Mouse (Mus musculus) hindlimb bud, embryonic 11.5 days (tissue): ENCODE measurements around the gene 4930412O13Rik.

Experiments used
- DNase-seq: peaks from one replicate; pipeline ENCODE4 v3.0.0-alpha.2; 2012; ENCODE audit warnings: low read depth, low spot score; ENCODE audit errors: extremely low spot score

4930412O13Rik gene

GRCm38 (mm10) chr2:9880271-9880670, 781 bp upstream of the 4930412O13Rik start:
- no peak for DNase-seq

- no peak for DNase-seq
These were observed 565 bp downstream of the 4930412O13Rik start for GRCm38 (mm10) chr2:9881611-9882023.

DNA sequence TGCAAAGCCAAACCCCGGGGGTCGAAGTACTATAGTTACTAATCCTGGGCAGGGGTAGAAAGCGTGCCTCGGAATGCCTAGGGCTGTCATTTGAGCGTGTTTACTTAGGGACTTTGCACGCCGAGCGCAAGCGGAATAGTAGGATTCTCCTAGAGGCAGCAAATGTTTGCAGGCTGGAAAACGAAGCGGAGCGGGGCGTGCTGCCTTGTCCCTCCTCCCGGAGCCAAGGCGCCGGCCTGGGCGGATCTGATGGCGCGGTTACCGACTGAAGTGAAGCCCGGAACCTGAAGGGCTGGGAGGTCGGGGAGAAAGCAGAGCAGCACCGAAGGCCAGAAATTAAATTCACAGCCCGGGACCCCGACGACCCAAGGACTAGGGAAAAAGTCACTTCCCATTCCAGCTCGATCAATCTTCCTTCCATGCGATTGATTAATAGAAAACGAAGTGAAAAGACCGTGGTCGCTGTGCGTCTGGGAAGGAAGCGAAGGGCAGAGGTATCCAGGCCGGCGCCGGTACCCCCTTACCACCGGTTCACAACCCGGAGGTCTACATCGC, 1.4 kb downstream of the 4930412O13Rik start:
- no peak for DNase-seq

DNA sequence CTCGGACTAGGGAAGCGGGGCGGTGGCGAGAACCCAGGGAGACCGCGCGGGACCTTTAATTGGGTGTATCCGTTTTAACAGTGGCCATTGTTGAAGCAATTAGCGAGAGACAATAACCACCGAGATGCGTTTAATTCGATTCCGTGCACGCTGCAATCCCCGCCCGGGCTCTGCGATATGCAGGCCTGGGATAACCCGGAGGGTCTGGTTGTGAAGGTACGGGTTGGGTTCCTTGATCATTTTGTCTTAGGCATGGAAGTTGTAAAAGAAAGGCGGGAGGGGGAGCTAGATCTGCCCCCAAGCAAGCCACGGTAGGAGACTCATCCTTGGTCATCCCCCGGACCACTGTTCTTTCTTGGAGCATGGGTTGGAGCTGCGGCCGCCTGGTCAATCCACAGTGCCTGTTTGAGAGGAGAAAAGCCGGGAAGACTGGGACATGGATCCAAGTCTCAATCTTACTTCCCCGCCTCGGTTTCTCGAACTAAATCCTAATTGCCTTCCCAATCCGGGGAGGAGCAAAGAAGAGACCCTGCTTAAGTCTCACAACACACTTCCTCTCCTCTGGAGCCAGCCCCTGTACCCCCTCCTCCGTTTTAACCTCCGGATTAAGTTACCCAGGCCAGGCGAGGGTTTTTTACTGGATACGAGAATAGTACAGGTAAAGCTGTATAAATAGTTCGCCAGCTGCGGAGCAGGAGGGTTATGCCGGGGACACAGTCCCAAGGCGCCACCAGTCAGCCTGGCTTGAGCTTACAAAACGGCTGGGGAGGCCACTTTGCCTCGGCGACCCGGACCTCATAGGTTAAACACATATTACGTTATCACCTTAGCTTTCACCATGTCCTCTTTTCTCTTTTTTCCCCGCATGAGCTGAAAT, 2.1 kb downstream of the 4930412O13Rik start:
- DNase-seq, result no peak

- DNase-seq, result no peak
These were observed 2.9 kb downstream of the 4930412O13Rik start for GRCm38 (mm10) chr2:9883803-9884532.

- no peak for DNase-seq
These were observed 3.6 kb downstream of the 4930412O13Rik start for GRCm38 (mm10) chr2:9884533-9885216.

GRCm38 (mm10) chr2:9885217-9885770, 4.2 kb downstream of the 4930412O13Rik start:
- DNase-seq, result no peak

DNA sequence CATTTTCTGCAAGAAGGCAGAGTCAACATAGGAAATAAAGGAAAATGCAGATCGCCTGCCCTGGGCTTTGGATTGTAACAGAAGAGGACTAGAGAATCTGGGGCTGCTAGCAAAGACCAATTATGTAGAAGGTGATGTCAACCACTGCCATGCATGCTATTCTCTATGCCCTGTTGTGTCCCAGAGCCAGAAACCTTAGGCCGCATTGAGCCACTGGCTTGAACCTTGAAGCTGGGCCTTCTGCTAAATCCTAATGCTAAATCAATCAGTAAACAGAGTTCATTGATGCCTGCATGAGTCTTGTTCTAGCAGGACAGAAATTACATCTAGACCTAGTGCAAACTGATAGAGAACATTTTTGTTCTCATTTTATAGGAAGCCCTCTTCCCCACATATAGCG, 5.0 kb downstream of the 4930412O13Rik start:
- no peak for DNase-seq

DNA sequence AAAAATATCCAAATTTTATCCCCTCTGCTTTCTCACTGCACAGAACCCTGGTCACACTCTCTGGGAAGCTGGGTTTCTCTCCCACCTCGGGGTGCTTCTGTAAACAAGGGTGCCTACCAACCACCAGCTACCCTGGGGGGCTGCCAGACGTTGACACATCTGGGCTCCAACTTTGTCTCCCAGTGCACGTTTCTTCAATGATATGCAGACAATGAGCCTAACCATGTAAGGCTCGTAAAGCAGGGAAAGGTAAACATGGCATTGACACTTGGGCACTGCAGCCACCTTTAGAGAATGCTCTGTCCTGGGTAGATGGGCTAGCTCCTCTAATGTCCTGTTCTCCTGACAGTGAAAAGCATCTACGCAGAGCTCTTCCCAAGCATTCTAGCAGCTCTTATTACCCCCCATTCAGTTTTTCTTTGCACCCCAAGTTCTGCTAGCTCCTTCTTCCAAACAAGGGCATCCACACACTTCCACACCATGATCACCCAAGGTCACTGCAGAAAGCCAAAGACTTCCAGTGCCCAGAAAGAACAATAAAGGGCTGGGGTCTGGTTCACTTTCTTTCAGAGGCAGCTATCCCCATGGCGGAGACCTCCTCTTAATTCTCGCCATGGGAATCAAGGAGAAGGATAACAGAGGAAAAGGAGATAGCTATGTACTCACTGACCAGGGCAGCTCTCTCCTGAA, 6.0 kb downstream of the 4930412O13Rik start:
- no peak for DNase-seq

GRCm38 (mm10) chr2:9887636-9888035, 6.6 kb downstream of the 4930412O13Rik start:
- no peak for DNase-seq

DNA sequence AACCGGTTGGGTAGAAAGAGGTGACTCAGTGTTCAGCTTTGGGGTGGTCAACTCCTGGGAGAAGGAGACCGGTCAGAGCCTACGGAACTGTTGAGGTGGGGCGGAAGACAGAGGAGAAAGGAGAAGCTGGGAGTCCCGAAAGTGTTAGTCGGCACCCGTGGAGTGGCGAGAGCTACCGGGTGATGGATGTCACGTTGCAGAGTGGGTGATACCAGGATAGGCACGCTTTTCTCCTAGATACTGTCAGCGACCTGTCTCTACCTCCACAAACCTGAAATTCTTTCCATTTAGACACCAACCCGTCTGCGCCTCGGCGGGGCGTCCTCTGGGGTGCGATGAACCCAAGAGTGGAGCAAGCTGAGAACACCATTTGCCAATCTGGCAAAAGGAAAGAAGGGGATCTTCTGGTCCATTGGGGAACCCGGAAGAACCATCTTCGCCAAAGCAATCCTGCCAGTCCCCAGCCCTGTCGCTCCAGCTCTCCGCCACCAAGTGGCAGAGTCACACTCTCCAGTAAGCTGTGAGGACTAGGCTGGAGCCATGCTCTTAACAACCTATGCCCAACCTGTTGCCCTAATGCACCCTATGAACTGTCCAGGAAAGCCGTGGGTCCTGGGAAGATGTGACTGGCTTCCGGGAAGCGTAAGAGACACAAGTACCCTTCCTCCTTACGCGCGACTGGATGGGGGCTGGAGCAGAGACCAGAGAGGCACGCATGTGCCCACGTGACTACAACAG, 8.0 kb downstream of the 4930412O13Rik start, which contains the start of gene 9230102O04Rik:
TSS of gene 9230102O04Rik (minus strand) at position 628 of the 738 bp plus-strand sequence.
- DNase-seq, result no peak

GRCm38 (mm10) chr2:9889651-9890183, 8.7 kb downstream of the 4930412O13Rik start, which contains the start of gene Gata3:
TSS of gene Gata3 (minus strand) at chr2:9890034.
- DNase-seq, result no peak

DNA sequence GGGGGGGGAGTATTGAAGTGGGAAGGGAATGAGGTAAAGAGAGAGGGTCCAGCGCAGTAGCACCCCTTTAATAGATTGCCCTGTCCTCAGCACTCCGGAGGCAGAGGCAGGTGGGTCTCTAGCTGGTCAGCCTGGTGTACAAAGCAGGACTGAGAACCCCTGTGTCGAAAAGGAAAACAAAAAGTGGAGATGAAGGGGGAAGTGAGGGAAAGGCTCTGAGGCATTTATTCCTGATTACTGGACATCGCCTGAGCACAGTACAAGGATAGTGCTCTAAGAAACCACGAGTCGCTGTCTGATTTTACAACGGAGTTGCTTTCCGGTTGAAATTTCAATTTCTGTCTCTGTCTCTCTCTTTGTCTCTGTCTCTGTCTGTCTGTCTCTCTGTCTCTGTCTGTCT, 9.2 kb downstream of the 4930412O13Rik start:
- DNase-seq, result no peak

DNA sequence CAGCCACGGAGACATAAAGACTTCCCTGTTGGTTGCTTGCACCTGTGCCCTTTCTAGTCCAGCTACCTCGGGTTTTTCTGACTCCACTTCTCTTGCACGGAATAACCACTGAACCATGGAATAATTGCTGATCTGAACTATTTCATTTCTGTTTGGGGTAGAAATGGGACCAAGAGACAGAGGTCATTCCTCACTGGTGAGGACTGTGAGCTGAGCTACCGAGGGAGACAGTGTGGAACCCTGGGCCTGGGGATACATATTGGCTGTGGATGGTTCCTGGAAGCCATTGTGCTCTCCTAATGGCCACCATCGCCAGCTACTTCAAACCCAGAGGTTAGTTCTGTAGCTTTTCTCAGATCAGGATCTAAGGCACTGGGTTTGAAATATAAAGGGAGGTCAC, 9.9 kb downstream of the 4930412O13Rik start:
- DNase-seq, result no peak

DNA sequence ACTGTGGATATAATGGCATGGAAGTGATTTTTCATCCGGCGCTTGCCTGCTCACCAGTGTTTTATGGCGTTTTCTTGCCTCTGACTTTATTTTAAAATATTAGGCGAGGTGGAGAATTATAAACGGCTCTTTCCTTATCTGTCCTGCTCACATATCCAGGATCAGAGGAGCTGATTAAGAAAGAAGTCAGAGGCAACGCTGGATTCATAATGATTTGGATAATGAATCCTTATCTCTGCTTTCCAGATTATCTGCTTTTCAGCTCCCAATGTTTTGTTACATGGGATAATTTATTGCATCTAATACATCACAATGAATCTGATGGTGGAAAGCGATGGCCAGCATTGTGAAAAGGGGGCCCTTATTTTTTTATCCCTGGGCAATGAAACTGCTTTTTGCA, 11.5 kb downstream of the 4930412O13Rik start:
- no peak for DNase-seq

- DNase-seq, result no peak
These were observed 12.4 kb downstream of the 4930412O13Rik start for GRCm38 (mm10) chr2:9893272-9893953.

- no peak for DNase-seq
These were observed 14.0 kb downstream of the 4930412O13Rik start for GRCm38 (mm10) chr2:9894836-9895593.
